Mouse (Mus musculus): ENCODE results near the gene Grap. TPM values are rescaled to one million over a fixed set of nuclear protein-coding genes. Genes with fewer than 3 reads are reported as not detected.

Gene Grap
- total RNA-seq, 2 experiments from 2014 or later: 6.9 to 7.3 TPM

GRCm38 (mm10) chr11:61652216-61652615 is 849 bp upstream of the Grap start:
- intact Hi-C loops (cut with DNase I): no loop called here
- DNase-seq (ENCODE audit: extremely low spot score in 1 of 2, low spot score in 2 of 2): no peak

- DNase-seq (ENCODE audit: extremely low spot score in 1 of 2, low spot score in 2 of 2): no peak
- intact Hi-C loops (cut with DNase I): no loop called here
These were observed 503 bp downstream of the Grap start for GRCm38 (mm10) chr11:61653568-61653967.

GRCm38 (mm10) chr11:61654786-61655311 is 1.8 kb downstream of the Grap start:
- intact Hi-C loops (cut with DNase I): no loop called here
- no peak for DNase-seq (ENCODE audit: extremely low spot score in 1 of 2, low spot score in 2 of 2)

- DNase-seq (ENCODE audit: extremely low spot score in 1 of 2, low spot score in 2 of 2): no peak
- intact Hi-C loops (cut with DNase I): no loop called here
These were observed 2.6 kb downstream of the Grap start for GRCm38 (mm10) chr11:61655649-61656048.

GRCm38 (mm10) chr11:61656148-61656850 is 3.2 kb downstream of the Grap start:
- no peak for DNase-seq (ENCODE audit: extremely low spot score in 1 of 2, low spot score in 2 of 2)
- intact Hi-C loops (cut with DNase I): no loop called here

GRCm38 (mm10) chr11:61657432-61657831 is 4.4 kb downstream of the Grap start:
- no peak for DNase-seq (ENCODE audit: extremely low spot score in 1 of 2, low spot score in 2 of 2)

GRCm38 (mm10) chr11:61658360-61658922 is 5.4 kb downstream of the Grap start:
- intact Hi-C loops (cut with DNase I): no loop called here
- no peak for DNase-seq (ENCODE audit: extremely low spot score in 1 of 2, low spot score in 2 of 2)

More at GRCm38 (mm10) chr11:61657432-61657831, 4.4 kb downstream of the Grap start:
- intact Hi-C loops (cut with DNase I): no loop called here

GRCm38 (mm10) chr11:61659011-61659858 is 6.2 kb downstream of the Grap start:
- DNase-seq (ENCODE audit: extremely low spot score in 1 of 2, low spot score in 2 of 2): no peak
- intact Hi-C loops (cut with DNase I): no loop called here

GRCm38 (mm10) chr11:61660001-61660400 is 6.9 kb downstream of the Grap start:
- DNase-seq (ENCODE audit: extremely low spot score in 1 of 2, low spot score in 2 of 2): no peak
- intact Hi-C loops (cut with DNase I): no loop called here

GRCm38 (mm10) chr11:61660806-61661392 is 7.8 kb downstream of the Grap start:
- intact Hi-C loops (cut with DNase I): no loop called here
- peak in 1 of 2 experiments; percentile 35 for DNase-seq (ENCODE audit: extremely low spot score in 1 of 2, low spot score in 2 of 2)

- intact Hi-C loops (cut with DNase I): no loop called here
These were observed 9.1 kb downstream of the Grap start for GRCm38 (mm10) chr11:61662189-61662588.

GRCm38 (mm10) chr11:61665401-61665800 is 12.3 kb downstream of the Grap start:
- peak in 1 of 2 experiments; percentile 20 for DNase-seq (ENCODE audit: extremely low spot score in 1 of 2, low spot score in 2 of 2)
- intact Hi-C loops (cut with DNase I): loop anchor here (5.0 kb wide), 1 partner anchor 47 kb away; no protein-coding TSS in a partner anchor

More at GRCm38 (mm10) chr11:61662189-61662588, 9.1 kb downstream of the Grap start:
- DNase-seq (ENCODE audit: extremely low spot score in 1 of 2, low spot score in 2 of 2): no peak

GRCm38 (mm10) chr11:61665991-61666799 is 13.1 kb downstream of the Grap start:
- peak in 1 of 2 experiments; percentile 55 for DNase-seq (ENCODE audit: extremely low spot score in 1 of 2, low spot score in 2 of 2)
- intact Hi-C loops (cut with DNase I): loop anchor here (5.0 kb wide), 1 partner anchor 46 kb away; no protein-coding TSS in a partner anchor

- intact Hi-C loops (cut with DNase I): loop anchor here (5.0 kb wide), 1 partner anchor 45 kb away; no protein-coding TSS in a partner anchor
- DNase-seq (ENCODE audit: extremely low spot score in 1 of 2, low spot score in 2 of 2): no peak
These were observed 14.2 kb downstream of the Grap start for GRCm38 (mm10) chr11:61667248-61667647.

- intact Hi-C loops (cut with DNase I): loop anchor here (5.0 kb wide), 1 partner anchor 45 kb away; no protein-coding TSS in a partner anchor
- peak in 1 of 2 experiments; percentile 21 for DNase-seq (ENCODE audit: extremely low spot score in 1 of 2, low spot score in 2 of 2)
These were observed 14.7 kb downstream of the Grap start for GRCm38 (mm10) chr11:61667782-61668181.

GRCm38 (mm10) chr11:61669492-61670490 is 16.7 kb downstream of the Grap start:
- intact Hi-C loops (cut with DNase I): loop anchor here (5.0 kb wide), 1 partner anchor 43 kb away; no protein-coding TSS in a partner anchor
- DNase-seq (ENCODE audit: extremely low spot score in 1 of 2, low spot score in 2 of 2): peak in 1 of 2 experiments; percentile 19
